Mouse (Mus musculus) liver, postnatal 0 days (tissue): ENCODE measurements around the gene Wdfy2.

ENCODE experiments used
- CTCF ChIP-seq: sonication (generic); IDR thresholded peaks from 2 replicates; pipeline ENCODE4 v1.5.1; 2016; ENCODE audit warnings: antibody characterized with exemption, low read depth
- EP300 ChIP-seq: IDR thresholded peaks from 2 replicates; pipeline ENCODE4 v1.6.1; 2016; ENCODE audit warnings: antibody characterized with exemption, low read depth, mild to moderate bottlenecking

DNA sequence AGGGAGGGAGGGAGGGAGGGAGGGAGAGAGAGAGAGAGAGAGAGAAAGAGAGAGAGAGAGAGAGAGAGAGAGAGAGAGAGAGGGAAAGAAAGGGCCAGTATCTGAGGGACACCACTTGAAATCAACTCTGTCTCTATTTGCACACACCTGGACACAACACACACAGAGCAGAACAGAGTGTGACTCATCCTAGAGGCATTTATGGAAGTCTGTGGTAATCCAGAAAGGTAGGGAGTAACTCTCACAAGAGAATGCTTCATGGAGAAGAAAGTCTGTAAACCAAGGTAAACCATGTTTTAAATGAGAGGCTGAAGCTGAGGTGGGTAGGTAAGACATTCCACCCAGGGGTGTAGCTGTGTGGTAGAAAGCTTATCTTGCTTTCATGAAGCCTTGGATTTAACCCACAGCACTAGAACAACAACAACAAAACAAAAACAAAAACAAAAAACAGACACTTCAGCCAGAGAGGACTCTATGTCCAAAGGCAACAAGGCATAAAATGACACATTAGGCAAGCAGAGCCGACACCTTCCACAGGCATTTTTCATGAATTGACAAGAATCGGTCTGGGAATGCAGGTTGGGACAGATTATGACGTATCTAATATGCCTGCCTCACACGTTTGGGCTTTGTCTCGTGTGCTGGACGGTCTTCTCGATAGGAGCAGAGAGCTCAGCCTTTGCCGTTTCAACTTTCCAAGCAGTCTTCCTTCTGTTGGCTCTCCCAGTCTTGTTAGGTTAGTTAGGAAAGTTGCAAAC is 11.7 kb upstream of the Wdfy2 start:
- TF ChIP-seq CTCF (no peak), EP300 (no peak)
